Mouse (Mus musculus) c-Kit-positive CD71-positive TER-119-positive erythroid progenitor cells, embryonic 14.5 days (primary cell): ENCODE measurements around the gene Med12.

Experiments
- DNase-seq: peaks from one replicate; pipeline ENCODE4 v3.0.0-alpha.2; 2013; ENCODE audit warnings: low spot score

The Med12 gene

DNA sequence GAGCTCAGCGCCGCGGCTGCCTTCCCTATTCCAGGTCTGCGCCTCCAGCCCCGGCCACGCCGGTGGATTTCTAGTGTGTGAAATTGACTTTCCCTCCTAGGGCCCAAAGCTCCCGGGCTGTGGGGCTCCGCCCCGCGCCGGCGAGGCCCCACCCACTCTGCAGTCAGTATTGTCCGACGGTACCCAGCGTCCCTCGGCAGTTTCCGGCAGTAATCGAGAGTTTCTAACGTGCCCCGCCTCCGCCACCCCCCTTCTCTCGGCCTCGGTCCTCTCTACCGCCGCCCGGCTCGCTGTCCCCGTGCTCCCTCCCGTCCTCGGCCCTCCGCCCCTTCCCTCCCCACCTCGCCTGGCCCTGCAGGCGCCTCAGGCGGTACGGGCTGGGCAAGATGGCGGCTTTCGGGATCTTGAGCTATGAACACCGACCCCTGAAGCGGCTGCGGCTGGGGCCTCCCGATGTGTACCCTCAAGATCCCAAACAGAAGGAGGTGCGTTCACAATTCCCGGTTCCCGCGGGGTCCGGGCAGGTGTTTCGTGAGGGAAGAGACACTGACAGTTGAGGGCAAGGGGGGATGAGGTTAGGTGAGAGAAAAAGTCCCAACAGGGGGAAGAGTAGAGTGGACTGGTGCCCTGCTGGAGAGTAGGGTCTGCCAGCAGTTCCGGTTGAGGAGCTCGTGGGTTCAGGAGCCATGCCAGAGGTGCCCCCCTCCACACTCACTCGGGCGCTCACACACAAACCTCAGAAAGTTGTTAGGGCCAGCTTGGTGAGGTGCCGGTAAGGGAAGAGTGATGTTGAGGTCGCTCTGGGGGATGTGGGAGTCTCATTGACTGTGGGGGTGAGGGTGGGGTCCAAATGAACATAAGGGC is at the start of gene Med12:
Med12 (plus strand) TSS at position 156 of the 864 bp plus-strand sequence.
- DNase-seq = peak; percentile 86

DNA sequence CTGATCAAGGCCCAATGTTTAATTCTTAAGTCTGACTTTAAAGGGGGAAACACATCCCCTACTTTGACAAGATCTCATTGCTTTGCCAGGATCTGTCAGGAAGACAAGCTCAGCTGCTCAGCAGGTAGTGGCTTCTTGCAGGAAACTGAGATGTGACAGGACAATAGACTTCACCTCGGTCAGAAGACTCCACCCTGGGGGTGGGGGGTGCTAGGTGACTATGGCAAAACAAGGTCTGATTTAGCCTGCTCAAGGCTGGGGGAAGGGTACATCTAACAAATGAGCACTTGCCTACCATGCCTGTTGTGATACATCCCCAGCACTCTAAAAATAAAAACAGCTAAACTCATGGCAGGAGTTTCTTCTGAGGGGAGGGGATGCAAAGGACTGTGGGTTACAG is 28.8 kb upstream of the Med12 start:
- DNase-seq = no peak

DNA sequence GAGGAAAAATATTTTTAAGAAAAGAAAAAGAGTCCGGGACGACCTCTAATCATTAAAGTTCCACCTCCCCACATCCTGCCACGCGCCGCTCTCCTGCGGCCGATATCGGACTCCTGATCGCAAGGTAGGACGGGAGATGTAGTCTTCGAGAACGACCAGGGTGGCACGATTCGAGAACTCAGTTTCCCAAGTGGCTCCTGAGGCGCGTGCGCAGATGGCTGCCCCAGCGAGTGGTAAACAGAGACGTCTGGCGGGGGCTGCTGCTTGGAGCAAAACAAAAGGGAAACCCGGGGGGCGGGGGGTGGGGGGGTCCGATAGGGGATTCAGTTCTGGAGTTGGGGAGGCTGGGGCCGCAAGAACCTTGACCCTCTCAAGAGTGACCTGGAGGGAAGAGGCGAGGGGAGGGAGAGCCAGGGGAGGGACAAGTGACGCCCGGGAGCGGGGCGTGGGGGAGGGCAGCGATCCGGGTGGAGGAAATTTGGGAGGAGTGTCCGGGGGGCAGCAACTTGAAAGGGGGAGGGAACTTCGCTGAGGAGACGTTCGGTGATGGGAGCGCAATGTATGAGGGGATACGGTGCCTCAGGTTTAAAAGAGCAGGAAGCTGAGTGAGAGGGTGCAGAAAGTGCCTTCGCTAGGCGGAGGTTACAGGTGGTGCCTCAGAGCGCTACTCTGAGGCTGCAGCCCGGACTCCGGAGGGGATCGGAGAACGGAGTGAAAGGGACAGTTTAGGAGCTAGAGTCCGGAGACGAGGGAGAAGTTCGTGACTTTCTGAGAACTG is 19.7 kb upstream of the Med12 start, which contains the start of gene Foxo4:
Foxo4 (plus strand) TSS at position 577 of the 778 bp plus-strand sequence.
- DNase-seq = peak; percentile 82

DNA sequence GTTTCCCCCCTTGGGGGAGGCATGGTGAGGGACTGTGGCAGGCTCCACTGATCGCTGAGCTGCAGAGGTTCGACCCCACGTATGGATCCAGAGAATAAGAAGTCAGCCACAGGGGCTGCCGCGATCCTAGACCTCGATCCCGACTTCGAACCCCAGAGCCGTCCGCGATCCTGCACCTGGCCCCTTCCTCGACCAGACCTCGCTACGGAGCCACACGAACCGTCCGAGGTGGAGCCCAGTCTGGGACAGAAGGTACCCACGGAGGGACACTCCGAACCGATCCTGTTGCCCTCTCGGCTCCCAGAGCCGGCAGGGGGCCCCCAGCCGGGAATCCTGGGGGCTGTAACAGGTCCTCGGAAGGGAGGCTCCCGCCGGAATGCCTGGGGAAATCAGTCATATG is 19.1 kb upstream of the Med12 start:
- no peak for DNase-seq

DNA sequence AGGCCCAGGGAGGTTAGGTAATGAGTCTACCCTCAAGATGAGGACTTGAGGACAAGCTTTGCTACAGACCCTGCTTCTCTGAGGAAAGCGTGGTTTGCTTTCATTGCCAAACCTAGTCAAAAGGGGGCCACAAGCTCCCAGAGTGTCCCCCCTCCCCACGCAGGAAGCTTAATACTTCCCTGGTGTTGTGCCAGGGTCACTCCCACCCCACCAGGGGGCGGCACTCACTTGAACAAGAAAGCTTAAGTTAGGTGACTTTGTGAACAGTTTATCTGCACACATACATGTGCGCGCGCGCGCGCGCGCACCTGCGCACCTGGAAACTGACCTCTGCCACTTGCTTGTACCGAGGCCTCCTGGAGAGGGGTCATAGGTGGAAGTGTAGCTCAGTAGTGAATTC is 17.2 kb upstream of the Med12 start:
- DNase-seq = no peak

DNA sequence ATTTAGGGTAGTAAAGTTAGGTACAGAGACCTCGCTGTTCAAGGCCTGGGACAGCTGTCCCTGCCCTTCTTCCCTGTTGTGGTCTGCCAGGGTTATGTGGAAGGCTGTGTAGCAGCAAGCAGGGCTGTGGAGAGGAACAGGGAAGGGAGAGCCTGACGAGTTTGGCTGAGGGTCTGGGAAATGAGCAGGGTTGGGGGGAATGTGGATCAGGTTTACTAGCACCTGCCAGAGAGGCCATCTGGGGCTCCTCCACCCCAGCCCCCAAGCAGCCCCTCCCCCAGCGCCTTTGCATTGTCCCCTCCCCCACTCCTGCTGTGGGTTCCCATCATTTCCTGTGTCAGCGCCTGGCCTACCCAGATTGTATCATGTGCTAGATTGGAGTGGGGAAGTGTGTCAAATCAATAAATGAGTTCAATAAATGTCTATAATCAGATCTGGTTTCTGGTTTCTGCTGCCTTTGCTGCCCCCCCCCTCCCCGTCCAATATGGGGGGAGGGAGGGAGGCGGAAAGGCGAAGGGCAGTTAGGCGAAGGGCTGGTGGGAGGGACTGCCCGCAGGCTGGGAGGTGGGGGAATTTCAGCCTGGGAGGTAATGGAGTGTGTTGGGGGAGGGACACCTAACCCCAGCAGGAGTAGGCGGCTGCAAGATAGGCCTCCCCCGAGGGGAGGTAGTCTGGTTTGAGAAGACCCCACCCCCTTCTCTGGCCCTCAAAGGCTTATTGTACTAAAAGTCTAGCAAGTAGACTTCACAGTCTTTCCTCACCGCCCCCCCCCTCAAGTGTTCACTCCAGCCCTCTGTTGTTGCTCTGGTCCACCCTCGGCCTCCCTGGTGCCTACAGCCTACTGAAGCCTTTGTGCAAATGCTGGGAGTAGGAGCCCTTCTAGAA is 13.1 kb upstream of the Med12 start:
- DNase-seq = no peak

DNA sequence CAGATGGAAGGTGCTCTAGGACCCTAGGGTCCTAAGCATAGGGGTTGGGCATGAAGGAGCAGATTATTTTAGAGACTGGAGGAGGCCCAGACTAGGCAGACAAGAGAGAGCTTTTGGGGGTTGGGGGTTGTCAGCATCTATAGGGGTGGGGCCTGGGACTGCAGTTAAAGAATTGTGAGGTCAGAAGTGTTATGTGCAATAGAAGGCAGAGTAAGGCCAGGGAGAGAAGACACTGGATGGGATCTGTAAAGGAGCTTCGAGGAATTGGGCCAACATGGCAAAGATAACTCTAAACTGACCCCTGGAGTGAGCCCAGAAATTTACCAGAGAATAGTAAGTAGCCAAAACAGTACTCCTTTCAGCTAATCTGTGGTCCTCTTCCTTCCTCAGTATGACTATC is 9.9 kb upstream of the Med12 start, which contains the start of gene Gm614:
Gm614 (minus strand) TSS at position 101 of the 400 bp plus-strand sequence.
- DNase-seq = no peak

DNA sequence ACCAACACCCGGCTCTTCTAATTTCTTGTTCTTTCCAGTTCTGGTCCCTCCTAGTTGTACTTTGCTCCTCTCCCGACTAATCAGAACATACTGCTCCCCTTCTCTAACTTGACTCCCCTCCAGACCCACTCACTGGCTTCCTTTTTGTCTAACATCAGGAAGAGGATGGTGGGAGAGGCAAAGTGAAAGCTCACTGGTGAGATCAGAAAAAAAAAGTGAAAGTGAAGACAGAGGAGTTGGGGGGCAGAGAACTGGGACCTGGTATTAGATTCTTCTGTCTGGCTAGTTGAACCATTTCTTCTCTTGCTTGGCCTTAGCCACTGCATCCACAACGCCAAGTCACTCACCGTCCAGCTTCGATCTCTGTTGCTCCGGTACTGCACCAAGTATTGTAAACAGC is 7.2 kb upstream of the Med12 start:
- no peak for DNase-seq

DNA sequence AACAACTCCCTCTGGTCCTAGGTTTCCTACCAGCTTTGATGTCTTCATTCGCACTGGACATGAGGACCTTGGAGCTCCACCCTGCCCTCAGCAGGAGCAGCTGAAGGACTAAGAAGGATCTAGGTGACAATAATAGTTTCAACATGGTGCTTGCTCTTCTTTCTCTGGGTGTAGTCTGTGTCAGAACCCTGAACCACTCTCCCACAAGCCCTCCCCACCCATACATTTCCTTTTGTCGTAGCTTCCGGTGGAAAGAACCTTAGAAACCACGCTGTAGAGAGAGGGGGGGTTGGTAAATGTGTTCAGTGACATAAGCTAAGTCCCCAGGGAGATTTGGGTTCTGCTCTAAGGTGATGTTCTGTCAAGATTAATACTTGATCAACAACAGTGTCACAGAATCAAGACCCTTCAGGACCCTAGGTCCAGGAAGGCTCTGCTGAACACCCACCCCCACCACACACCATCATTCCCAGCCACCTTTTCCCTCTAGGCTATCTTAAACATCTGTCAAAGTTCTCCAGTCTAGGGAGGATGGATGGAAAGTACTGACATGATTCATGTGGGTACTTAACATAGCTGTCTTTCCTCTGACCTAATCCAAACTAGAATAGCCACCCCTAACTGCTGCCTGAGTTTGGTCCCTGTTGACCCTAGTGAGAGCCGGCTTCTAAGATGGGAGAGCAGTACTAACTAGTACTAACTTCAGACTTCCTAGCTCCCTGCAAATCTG is 5.6 kb upstream of the Med12 start, which contains the start of gene Il2rg:
Il2rg (minus strand) TSS at position 231 of the 730 bp plus-strand sequence.
- no peak for DNase-seq

DNA sequence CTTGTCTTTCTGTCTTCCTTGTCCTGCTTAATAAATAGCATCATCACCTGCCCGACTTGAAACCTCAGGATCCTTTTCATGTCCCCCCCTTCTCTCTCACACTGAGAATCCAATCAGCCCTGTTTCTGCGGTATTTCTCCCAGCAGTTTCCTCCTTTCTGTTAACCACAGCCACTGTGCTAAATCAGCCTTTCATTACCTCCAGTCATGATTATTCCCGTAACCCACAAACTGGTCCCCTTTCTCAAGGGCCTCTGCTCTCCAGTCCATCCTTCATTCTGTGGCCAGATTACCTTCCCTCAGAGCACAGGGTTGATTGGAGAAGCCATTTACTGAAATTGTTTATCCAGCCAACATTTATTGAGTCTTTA is 5.1 kb upstream of the Med12 start, which contains the start of gene Gm20489:
Gm20489 (minus strand) TSS at position 269 of the 370 bp plus-strand sequence.
- no peak for DNase-seq

DNA sequence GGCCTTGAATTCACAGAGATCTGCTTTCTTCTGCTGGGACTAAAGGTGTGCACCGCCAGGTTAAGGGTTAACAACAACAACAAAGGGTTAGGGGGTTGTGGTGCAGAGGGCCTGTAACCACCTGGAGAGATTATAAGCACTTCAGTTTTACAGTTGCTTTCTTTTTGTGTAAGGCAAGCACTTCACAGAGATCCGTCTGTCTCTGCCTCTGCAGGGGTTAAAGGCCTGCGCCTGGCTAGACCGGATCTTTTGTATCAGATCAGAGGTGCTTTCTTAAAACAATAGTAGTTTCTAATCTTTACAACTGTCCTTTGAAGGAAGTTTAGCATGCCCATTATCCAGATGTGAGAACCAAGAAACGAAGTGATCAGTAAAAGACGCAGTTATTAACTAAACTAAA is 420 bp upstream of the Med12 start:
- DNase-seq = no peak

DNA sequence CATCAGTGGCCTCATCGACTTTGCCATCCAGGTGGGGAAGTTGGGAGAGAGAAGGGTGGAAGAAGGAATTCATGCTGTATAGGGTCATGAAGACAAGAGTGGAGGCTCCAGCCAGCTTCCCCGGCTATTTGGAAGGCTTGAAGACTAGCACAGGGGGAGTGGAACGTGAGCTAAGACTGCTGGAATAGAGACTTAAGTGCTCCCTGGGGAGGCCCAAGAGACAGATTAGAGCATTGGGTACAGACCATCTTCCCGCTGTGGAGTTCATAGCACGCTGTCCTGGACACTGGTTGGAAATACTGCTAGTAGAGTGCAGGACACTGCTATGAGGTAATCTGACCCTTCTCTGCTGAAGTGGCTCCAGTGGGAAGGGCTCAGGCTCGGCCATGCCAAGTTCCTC is 9.0 kb downstream of the Med12 start:
- no peak for DNase-seq

DNA sequence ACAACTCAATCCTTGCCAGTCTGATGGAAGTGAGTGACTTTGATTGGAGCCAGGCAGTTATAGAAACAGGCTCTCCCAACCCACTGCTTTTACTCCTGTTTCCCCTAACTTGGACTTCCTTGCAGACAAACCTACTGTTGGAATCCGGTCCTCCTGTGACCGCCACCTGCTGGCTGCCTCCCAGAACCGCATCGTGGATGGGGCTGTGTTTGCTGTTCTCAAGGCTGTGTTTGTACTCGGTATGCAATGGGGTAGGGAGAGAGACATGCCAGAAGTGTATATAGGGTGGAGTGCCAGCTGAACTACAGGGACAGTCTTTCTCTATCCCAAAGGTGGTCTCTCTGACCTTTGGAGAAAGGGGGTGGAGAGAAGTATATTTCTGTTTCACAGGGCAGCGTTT is 11.7 kb downstream of the Med12 start:
- DNase-seq = peak; percentile 56

DNA sequence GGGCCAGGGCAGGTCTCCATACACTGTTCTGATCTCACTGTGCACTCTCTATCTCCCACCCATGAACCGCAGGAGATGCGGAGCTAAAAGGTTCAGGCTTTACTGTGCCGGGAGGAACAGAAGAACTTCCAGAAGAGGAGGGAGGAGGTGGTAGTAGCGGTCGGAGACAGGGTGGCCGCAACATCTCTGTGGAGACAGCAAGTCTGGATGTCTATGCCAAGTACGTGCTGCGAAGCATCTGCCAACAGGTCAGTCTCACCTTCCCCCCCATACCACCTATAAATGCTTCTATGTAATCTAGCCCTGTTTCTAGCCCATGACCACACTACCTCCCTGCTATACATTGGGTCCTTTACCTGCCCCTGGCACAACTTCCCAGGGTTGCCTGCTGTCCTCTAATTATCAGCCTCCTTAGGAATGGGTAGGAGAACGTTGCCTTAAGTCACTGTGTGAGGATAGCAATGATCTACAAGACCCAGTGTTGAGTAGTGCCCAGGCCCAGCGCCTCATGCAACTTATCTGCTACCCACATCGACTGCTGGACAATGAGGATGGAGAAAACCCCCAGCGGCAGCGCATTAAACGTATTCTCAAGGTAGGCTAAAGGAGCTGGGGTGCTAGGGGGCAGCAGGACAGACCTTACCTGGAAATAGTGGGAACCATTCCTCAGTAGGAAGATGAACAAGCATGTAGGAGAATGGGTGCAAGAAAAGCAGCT is 12.3 kb downstream of the Med12 start:
- no peak for DNase-seq

DNA sequence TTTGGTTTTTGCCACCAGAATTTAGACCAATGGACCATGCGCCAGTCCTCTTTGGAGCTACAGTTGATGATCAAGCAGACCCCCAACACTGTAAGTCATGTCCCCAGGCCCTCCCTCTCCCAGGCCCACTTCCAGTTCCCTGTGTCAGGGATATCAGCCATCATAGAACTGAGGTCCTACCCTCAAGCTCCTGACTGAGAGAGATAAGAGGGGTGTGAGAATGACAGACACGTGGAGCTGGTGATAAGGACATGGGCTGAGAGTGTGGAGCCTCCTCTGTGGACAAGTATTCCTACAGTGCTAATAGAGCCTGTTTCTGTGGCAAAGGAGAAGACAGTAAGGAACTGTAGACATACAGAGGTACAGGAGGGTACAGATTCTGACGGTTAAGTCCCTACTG is 13.7 kb downstream of the Med12 start:
- DNase-seq = peak; percentile 81

DNA sequence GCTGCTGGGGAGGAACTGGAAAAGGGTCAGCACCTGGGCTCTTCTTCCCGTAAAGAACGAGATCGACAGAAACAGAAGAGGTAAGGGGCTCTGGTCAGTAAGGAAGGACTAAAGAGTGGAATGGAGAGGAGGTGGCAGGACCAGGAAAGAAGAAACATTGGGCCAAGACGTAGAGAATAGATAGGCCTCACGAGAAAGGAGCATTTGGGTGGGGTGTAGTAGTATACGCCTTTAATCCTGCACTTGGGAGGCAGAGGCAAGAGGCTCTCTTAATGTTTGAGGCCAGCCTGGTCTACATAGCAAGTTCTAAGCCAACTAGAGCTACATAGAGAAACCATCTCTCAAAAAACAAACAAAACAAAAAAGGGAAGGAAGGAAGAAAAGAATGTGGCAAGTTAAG is 14.6 kb downstream of the Med12 start:
- no peak for DNase-seq

DNA sequence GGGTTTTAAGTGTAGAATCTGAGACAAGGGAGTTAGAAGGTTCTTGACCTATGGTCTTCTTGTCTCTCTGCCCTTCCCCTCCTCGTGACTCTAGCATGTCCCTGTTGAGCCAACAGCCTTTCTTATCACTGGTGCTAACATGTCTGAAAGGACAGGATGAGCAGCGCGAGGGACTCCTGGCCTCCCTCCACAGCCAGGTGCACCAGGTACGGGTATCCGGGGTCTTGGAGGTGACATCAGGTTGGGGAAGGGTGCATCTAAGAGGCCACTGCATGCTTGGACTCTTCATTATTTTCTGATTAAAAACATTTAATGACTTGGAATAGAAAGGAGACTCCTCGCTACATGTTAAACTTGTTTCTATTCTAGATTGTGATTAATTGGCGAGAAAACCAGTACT is 15.2 kb downstream of the Med12 start:
- no peak for DNase-seq

DNA sequence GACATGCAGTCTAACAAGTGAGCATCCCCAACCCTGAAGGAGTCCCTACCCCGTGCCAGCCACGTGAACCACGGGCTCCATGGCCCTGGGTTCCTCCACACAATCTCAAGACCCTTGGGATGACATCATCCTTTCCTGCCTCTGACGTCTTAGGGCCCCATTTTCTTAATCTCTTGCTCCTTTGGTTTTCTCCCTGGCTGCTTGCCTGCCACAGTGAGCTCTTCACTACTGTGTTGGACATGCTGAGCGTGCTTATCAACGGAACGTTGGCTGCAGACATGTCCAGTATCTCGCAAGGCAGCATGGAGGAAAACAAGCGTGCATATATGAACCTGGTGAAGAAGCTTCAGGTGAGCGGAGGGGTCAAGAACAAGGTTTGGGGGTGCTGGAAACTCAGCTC is 16.3 kb downstream of the Med12 start:
- no peak for DNase-seq

DNA sequence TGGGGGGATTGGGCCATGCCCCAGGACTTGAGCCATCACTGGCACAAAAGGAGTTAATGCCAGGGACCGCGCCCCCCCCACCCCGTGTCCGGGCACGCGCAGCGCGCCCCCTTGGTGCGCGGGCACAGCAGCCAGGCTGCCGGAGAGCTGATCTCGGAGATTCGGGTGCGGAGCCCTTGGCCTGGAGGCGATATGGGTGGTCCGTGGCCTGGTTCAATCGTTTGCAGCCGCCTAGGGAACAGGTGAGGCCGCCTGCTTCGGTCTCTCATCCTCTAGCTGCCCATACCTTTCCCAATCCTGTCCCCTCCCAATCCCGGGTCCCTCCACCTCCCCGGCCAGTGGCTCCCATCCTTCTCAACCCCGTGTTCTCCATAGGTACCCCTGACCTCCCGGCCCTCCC is 25.2 kb downstream of the Med12 start, which contains the start of gene Nlgn3:
Nlgn3 (plus strand) TSS at position 114 of the 400 bp plus-strand sequence.
- DNase-seq = no peak
